Mouse (Mus musculus) left cerebral cortex, postnatal 10 days (tissue): ENCODE data around the gene Ildr1. TPM values are rescaled to one million over a fixed set of nuclear protein-coding genes. Genes with fewer than 3 reads are reported as not detected.

ENCODE experiments used
- DNase-seq, 2 experiments: peaks; one replicate each; pipeline ENCODE4 v3.0.0; 2021 to 2022; ENCODE audit warnings: low spot score in 2 of 2, mixed read lengths in 1 of 2; ENCODE audit errors: extremely low spot score in 1 of 2
- intact Hi-C: fragments of 180-260 bp; cut with DNase I; formaldehyde crosslinking; loops from one replicate; pipeline ENCODE4 v1.15.1; 2025
- total RNA-seq, 2 experiments: library from RNA; stranded (reverse); gene quantifications; 2 replicates each; pipeline ENCODE4 v1.2.3; 2021

The Ildr1 gene
- total RNA-seq, 2 experiments from 2014 or later = 0.24 to 0.39 TPM

GRCm38 (mm10) chr16:36691484-36691883 lies 2.3 kb upstream of the Ildr1 start:
- no peak for DNase-seq

GRCm38 (mm10) chr16:36694798-36695290 lies 1.1 kb downstream of the Ildr1 start:
- intact Hi-C loops = no loop called here
- no peak for DNase-seq

More at GRCm38 (mm10) chr16:36691484-36691883, 2.3 kb upstream of the Ildr1 start:
- intact Hi-C loops = no loop called here

- intact Hi-C loops = no loop called here
- DNase-seq = no peak
Observed at GRCm38 (mm10) chr16:36697331-36697730, 3.6 kb downstream of the Ildr1 start.

- intact Hi-C loops = no loop called here
- no peak for DNase-seq
Observed at GRCm38 (mm10) chr16:36700484-36700883, 6.7 kb downstream of the Ildr1 start.

- intact Hi-C loops = no loop called here
Observed at GRCm38 (mm10) chr16:36707702-36708423, 14.1 kb downstream of the Ildr1 start.

GRCm38 (mm10) chr16:36708751-36709150 lies 15.0 kb downstream of the Ildr1 start:
- intact Hi-C loops = no loop called here
- no peak for DNase-seq

More at GRCm38 (mm10) chr16:36707702-36708423, 14.1 kb downstream of the Ildr1 start:
- no peak for DNase-seq

GRCm38 (mm10) chr16:36709405-36709804 lies 15.6 kb downstream of the Ildr1 start:
- peak in 1 of 2 experiments; percentile 21 for DNase-seq
- intact Hi-C loops = no loop called here

GRCm38 (mm10) chr16:36710794-36711193 lies 17.0 kb downstream of the Ildr1 start:
- no peak for DNase-seq
- intact Hi-C loops = no loop called here

- no peak for DNase-seq
- intact Hi-C loops = no loop called here
Observed at GRCm38 (mm10) chr16:36711760-36712159, 18.0 kb downstream of the Ildr1 start.

- DNase-seq = no peak
- intact Hi-C loops = no loop called here
Observed at GRCm38 (mm10) chr16:36717481-36717880, 23.7 kb downstream of the Ildr1 start.

- no peak for DNase-seq
- intact Hi-C loops = no loop called here
Observed at GRCm38 (mm10) chr16:36718637-36719036, 24.9 kb downstream of the Ildr1 start.

- intact Hi-C loops = loop anchor here (5.0 kb wide), 1 partner anchor 248 kb away; no protein-coding TSS in a partner anchor
- DNase-seq = no peak
Observed at GRCm38 (mm10) chr16:36720194-36721055, 26.6 kb downstream of the Ildr1 start.

- no peak for DNase-seq
- intact Hi-C loops = loop anchor here (2.0 to 5.0 kb wide), 2 partner anchors 94 to 250 kb away; no protein-coding TSS in a partner anchor
Observed at GRCm38 (mm10) chr16:36722739-36723138, 29.0 kb downstream of the Ildr1 start.

GRCm38 (mm10) chr16:36723880-36724443 lies 30.2 kb downstream of the Ildr1 start:
- DNase-seq = peak in 1 of 2 experiments; percentile 17
- intact Hi-C loops = loop anchor here (2.0 to 5.0 kb wide), 2 partner anchors 93 to 252 kb away; no protein-coding TSS in a partner anchor

- no peak for DNase-seq
- intact Hi-C loops = no loop called here
Observed at GRCm38 (mm10) chr16:36728959-36729358, 35.2 kb downstream of the Ildr1 start.

GRCm38 (mm10) chr16:36732572-36732971 lies 38.8 kb downstream of the Ildr1 start:
- no peak for DNase-seq
- intact Hi-C loops = no loop called here

- intact Hi-C loops = no loop called here
- no peak for DNase-seq
Observed at GRCm38 (mm10) chr16:36733827-36734226, 40.0 kb downstream of the Ildr1 start.

- intact Hi-C loops = no loop called here
- DNase-seq = no peak
Observed at GRCm38 (mm10) chr16:36735421-36735820, 41.6 kb downstream of the Ildr1 start.

GRCm38 (mm10) chr16:36739404-36739930 lies 45.7 kb downstream of the Ildr1 start:
- DNase-seq = no peak
- intact Hi-C loops = no loop called here
